Mouse (Mus musculus) kidney, postnatal 0 days (tissue): ENCODE measurements around the gene Vps36. TPM values are rescaled to one million over a fixed set of nuclear protein-coding genes. Genes with fewer than 3 reads are reported as not detected.

Experiments used
- ATAC-seq: fragments of 200-750 bp; cut with Nextera tagmentation; replicated peaks from 2 replicates; pipeline ENCODE4 v1.8.0; 2017; ENCODE audit warnings: low read depth, moderate number of reproducible peaks, moderate TSS enrichment, moderate library complexity; ENCODE audit not compliant: low FRiP score
- DNase-seq: peaks from one replicate; pipeline ENCODE4 v3.0.0-alpha.2; 2016; ENCODE audit warnings: low spot score
- H3K27ac ChIP-seq: fragments of 300-500 bp; sonication (generic); 2 replicates; pipeline ENCODE4 v1.5.1; 2014; ENCODE audit warnings: mild to moderate bottlenecking
- H3K27me3 ChIP-seq: fragments of 300-500 bp; sonication (generic); 2 replicates; pipeline ENCODE4 v1.6.1; 2014; ENCODE audit warnings: low read length, mixed read lengths; ENCODE audit not compliant: insufficient read depth
- H3K36me3 ChIP-seq: fragments of 300-500 bp; sonication (generic); 2 replicates; pipeline ENCODE4 v1.6.1; 2014; ENCODE audit warnings: low read length, mixed read lengths; ENCODE audit not compliant: insufficient read depth
- H3K4me1 ChIP-seq: fragments of 300-500 bp; sonication (generic); replicated peaks from 2 replicates; pipeline ENCODE4 v1.6.1; 2014; ENCODE audit warnings: antibody characterized with exemption, low read length, mixed read lengths; ENCODE audit not compliant: insufficient read depth
- H3K4me2 ChIP-seq: fragments of 300-500 bp; sonication (generic); 2 replicates; pipeline ENCODE4 v1.6.1; 2014; ENCODE audit warnings: mild to moderate bottlenecking, low read length, moderate library complexity, mixed read lengths
- H3K4me3 ChIP-seq: fragments of 300-500 bp; sonication (generic); replicated peaks from 2 replicates; pipeline ENCODE4 v1.5.1; 2014; ENCODE audit warnings: low read depth, low read length
- H3K9ac ChIP-seq: fragments of 300-500 bp; sonication (generic); 2 replicates; pipeline ENCODE4 v1.6.1; 2014; ENCODE audit warnings: low read depth, low read length
- H3K9me3 ChIP-seq: fragments of 300-500 bp; sonication (generic); replicated peaks from 2 replicates; pipeline ENCODE4 v1.6.1; 2016; ENCODE audit warnings: low read length, inconsistent platforms, mixed read lengths
- CTCF ChIP-seq: IDR thresholded peaks from 2 replicates; pipeline ENCODE4 v1.5.1; 2016; ENCODE audit warnings: antibody characterized with exemption, low read depth, mild to moderate bottlenecking, moderate library complexity
- WGBS: fragments of 180-500 bp; shearing (Covaris S2); extraction: QIAGEN DNeasy Blood & Tissue Kit; methylation state at CpG from one replicate; pipeline ENCODE4 v1.1.7; 2014; 5-methylcytosine and 5-hydroxymethylcytosine counted together
- polyA plus RNA-seq: library from polyadenylated mRNA; unstranded; fragments of >200 nt; fragmentation: Nextera tagmentation; extraction: Ambion mirVana; gene quantifications from 2 replicates; pipeline ENCODE4 v1.2.1, GENCODE M21; 2015

Vps36 gene
- polyA plus RNA-seq, 1 experiment from 2014 or later, result 30.3 TPM

DNA sequence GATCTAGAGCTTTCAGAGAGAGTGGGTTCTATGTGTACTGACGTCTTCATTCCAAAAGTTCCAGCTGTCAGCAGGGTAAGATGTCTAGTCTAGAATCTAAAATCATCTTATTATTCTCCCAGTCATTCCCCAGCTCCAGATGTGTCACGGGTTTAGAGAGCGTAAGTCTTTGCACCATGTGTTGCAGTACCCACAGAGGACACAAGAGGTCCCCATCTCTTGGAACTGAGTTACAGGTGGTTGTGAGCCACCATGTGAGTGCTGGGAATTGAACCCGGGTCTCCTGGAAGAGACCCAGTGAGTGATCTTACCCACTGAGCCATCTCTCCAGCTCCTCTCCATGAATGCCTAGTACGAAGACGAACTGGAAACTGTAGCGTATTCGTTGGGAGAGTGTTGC, 6.9 kb downstream of the Vps36 start:
- Histone ChIP-seq H3K9me3 (no peaks in the 10 kb centered on the region), H3K27me3 (no peaks in the 10 kb centered on the region), H3K4me3 (no peak overlapping the region), H3K9ac (no peak overlapping the region), H3K27ac (no peak overlapping the region), H3K36me3 (peaks cover 17% of the 10 kb centered on the region; the same call in 1 of the 2 replicates), H3K4me1 (no peaks in the 10 kb centered on the region), H3K4me2 (no peak overlapping the region)
- 0 out of 2 replicates have a peak, but pooled peaks have one; percentile 19 for TF ChIP-seq CTCF
- WGBS, result 96% methylated on average over 8 of the region's 8 CpGs
- DNase-seq (no peak), ATAC-seq (no peak)

DNA sequence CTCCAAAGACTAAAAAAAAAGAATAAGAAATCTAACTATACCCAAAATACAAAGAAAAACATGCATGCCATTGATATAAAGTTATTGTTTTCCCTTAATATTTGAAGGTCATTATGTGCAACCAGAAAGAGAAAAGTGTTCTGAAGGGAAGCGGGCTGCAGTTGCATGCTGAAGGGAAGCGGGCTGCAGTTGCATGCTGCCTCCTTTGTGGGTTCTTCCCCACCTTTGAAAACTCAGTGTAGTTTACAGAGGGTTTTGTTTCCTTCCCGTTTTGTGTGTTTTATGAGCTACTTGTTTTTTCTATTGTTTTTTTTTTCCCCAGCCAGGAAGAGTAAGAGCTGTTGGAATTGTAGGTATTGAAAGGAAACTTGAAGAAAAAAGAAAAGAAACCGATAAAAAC, 14.9 kb downstream of the Vps36 start:
- Histone ChIP-seq H3K27ac (peak overlapping the region; percentile 15; the same call in 1 of the 2 replicates), H3K9me3 (no peaks in the 10 kb centered on the region), H3K36me3 (peaks cover 42% of the 10 kb centered on the region), H3K4me3 (no peak overlapping the region), H3K4me1 (no peaks in the 10 kb centered on the region), H3K9ac (no peak overlapping the region), H3K27me3 (no peaks in the 10 kb centered on the region), H3K4me2 (no peak overlapping the region)
- no peak for TF ChIP-seq CTCF
- no peak for ATAC-seq
- WGBS, result 70% methylated on average over 4 of the region's 4 CpGs
- DNase-seq, result no peak

DNA sequence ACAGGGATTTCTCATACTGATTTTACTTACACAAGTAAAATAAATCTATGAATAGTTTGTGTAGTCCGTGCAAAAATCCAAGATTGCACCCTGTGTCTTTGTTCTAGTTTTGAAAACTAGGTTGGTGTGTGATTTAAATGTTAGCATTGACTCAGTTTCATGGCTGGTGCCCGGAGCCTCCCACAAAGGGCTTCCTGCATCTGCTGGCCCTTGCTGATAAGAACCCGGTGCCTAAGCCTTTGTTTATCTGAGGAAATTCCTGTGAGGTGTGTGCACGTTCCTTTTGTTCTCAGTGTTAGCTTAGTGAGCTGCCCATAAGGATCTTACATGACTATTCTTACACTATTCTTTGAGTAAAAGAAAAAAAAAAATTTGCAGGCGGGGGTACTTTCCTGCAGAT, 16.4 kb downstream of the Vps36 start:
- no peaks in the 10 kb centered on the region for H3K9me3 ChIP-seq
- ATAC-seq (no peak), DNase-seq (peak; percentile 32)
- H3K36me3 ChIP-seq, result peaks cover 42% of the 10 kb centered on the region
- H3K27ac ChIP-seq, result no peak overlapping the region
- no peak for TF ChIP-seq CTCF
- H3K4me1 ChIP-seq, result no peaks in the 10 kb centered on the region
- 61% methylated on average over 5 of the region's 5 CpGs for WGBS
- H3K27me3 ChIP-seq, result no peaks in the 10 kb centered on the region
- H3K4me2 ChIP-seq, result no peak overlapping the region
- no peak overlapping the region for H3K9ac ChIP-seq
- H3K4me3 ChIP-seq, result no peak overlapping the region

DNA sequence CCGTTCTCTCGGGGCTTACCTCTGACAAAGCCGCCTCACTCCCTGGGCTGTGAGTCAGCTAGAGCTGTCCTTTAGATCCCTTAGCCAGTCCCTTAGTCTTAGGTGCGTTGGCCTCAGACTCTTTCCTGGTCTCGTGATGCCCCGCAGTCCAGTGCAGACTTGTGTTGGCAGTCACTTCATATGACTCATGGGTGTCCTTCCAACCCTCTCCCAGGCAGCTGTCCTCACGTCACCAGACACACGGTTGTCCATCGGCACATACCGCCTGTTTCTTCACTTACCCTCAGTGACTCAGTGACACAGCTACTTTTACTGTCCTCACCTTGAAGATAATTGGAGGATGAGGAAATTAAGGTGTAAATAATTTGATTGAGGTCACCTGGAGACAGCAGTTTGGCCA, 22.2 kb downstream of the Vps36 start:
- peaks cover 44% of the 10 kb centered on the region for H3K36me3 ChIP-seq
- no peak for DNase-seq
- WGBS, result 99% methylated on average over 10 of the region's 10 CpGs

DNA sequence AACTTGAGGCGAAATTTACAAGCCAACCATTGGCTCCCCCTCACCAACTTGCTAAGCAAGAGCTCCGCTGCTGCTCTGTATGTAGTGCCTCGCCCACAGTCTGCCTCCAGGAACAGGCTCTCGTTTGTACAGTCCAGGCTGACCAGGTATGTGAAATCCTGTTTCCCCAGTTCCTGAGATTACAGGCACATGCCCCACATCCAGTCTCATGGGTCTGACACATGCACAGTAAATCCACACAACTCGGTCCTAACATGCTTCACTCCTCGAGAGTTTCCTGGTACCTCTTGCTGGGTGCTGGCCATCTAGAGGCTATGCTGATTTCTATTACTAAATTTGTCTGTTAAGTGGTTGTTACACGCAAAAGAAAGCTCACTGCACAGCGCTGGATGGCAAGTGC, 33.8 kb downstream of the Vps36 start:
- Histone ChIP-seq H3K4me1 (no peaks in the 10 kb centered on the region), H3K4me2 (peak overlapping the region; percentile 89; the same call in 1 of the 2 replicates), H3K4me3 (no peak overlapping the region), H3K9me3 (no peaks in the 10 kb centered on the region), H3K36me3 (0 out of 2 replicates have a peak, but pooled peaks cover 2% of the 10 kb centered on the region), H3K27ac (0 out of 2 replicates have a peak overlapping the region, but pooled peaks have one; percentile 4), H3K27me3 (no peaks in the 10 kb centered on the region), H3K9ac (no peak overlapping the region)
- ATAC-seq (no peak), DNase-seq (no peak)
- 54% methylated on average over 8 of the region's 8 CpGs for WGBS
- TF ChIP-seq CTCF, result no peak

More for the DNA sequence above, 22.2 kb downstream of the Vps36 start:
- H3K9ac ChIP-seq, result no peak overlapping the region
- H3K4me1 ChIP-seq, result no peaks in the 10 kb centered on the region
- H3K4me3 ChIP-seq, result no peak overlapping the region
- TF ChIP-seq CTCF, result no peak
- no peaks in the 10 kb centered on the region for H3K9me3 ChIP-seq
- H3K27me3 ChIP-seq, result no peaks in the 10 kb centered on the region
- no peak overlapping the region for H3K27ac ChIP-seq
- no peak overlapping the region for H3K4me2 ChIP-seq
- ATAC-seq, result no peak

DNA sequence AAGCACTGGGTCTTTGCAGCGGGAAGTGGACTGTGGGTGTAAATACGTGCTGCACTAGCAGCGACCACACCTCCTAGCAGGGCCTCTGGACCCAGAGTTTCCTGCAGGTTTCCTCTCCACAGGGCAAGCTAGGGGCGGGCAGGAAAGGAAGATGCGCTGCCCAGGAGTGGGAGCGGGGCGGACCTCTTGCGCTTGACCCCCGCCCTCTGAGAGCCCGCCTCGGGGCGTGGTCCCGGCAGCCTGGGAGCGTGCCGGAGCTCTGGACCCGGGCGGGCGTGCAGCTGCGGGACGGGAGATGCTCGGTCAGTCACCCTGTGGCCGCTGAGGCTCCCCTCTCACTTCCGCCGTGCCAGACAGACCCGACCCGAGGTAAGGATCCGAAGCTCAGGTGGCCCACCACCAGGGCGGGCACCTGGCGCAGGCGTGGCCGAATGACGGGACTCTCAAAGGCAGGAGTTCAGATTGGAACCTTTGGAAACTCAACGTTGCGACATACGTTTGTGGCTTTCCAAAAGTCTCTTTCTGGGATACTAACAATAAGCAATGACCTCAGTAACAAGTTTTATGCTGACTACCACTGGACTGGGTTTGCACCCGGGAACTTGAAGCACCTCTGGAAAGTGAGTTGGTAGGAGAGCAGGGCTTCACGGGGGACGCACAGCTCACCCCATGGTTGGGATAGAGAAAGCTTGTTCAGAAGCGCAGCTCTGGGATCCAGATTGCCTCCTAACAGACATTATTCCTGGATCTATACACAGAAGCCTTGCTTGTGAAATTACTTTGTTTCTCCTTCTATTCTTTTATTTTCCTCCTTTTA, 34.7 kb downstream of the Vps36 start, which contains the start of gene Thsd1:
Gene Thsd1, plus strand, starts transcription at position 253 of the 817 bp plus-strand sequence.
- Histone ChIP-seq H3K9ac (peak within 1 kb of the TSS; percentile 53), H3K4me2 (peak within 1 kb of the TSS; percentile 89), H3K36me3 (no peaks in the 10 kb centered on the region), H3K27me3 (no peaks in the 10 kb centered on the region), H3K4me3 (peak within 1 kb of the TSS; percentile 48), H3K9me3 (no peaks in the 10 kb centered on the region), H3K4me1 (no peaks in the 10 kb centered on the region), H3K27ac (peak within 1 kb of the TSS; percentile 70)
- DNase-seq, result peak; percentile 79
- WGBS, result under 1% methylated on average over 39 of the region's 39 CpGs
- TF ChIP-seq CTCF, result no peak
- peak; percentile 88 for ATAC-seq
